Mouse (Mus musculus): Measurements from ENCODE around the gene Nudt6. TPM values are rescaled to one million over a fixed set of nuclear protein-coding genes. Genes with fewer than 3 reads are reported as not detected.

The Nudt6 gene
- polyA plus RNA-seq, 2 experiments: 5.9 to 7.2 TPM

GRCm38 (mm10) chr3:37418961-37419457 lies 1.0 kb downstream of the Nudt6 start:
- no peak for TF ChIP-seq POLR2A (IDR thresholded peaks at IDR 0.05; ENCODE audit: borderline replicate concordance, extremely low read depth, insufficient read depth, insufficient read length)
- Histone ChIP-seq H3K4me3 (replicated peaks; ENCODE audit: low read length) (peak overlapping the region; percentile 94), H3K4me1 (ENCODE audit: control insufficient read depth, insufficient read depth, low read length) (peaks cover 11% of the 10 kb centered on the region), H3K27me3 (ENCODE audit: control insufficient read depth, insufficient read depth, low read length) (no peaks in the 10 kb centered on the region), H3K9ac (ENCODE audit: low read depth, low read length, severe bottlenecking) (peak overlapping the region; percentile 82), H3K36me3 (ENCODE audit: control insufficient read depth, insufficient read depth, low read length) (no peaks in the 10 kb centered on the region), H3K4me2 (replicated peaks; ENCODE audit: low read depth, low read length, severe bottlenecking) (peak overlapping the region; percentile 83), H3K27ac (replicated peaks; ENCODE audit: low read depth, low read length) (peak overlapping the region; percentile 85), H3K9me3 (ENCODE audit: control insufficient read depth, low read length) (no peaks in the 10 kb centered on the region)
- under 1% methylated on average over 30 of the region's 30 CpGs for WGBS
- no peak; the same call in 1 of the 2 replicates for ATAC-seq (ENCODE audit: low FRiP score, low read depth)
- no peak for DNase-seq (ENCODE audit: low spot score)

- Histone ChIP-seq H3K4me2 (replicated peaks; ENCODE audit: low read depth, low read length, severe bottlenecking) (peak overlapping the region; percentile 83), H3K9me3 (ENCODE audit: control insufficient read depth, low read length) (no peaks in the 10 kb centered on the region), H3K4me1 (ENCODE audit: control insufficient read depth, insufficient read depth, low read length) (peaks cover 11% of the 10 kb centered on the region), H3K27ac (replicated peaks; ENCODE audit: low read depth, low read length) (no peak overlapping the region), H3K4me3 (replicated peaks; ENCODE audit: low read length) (peak overlapping the region; percentile 94), H3K27me3 (ENCODE audit: control insufficient read depth, insufficient read depth, low read length) (no peaks in the 10 kb centered on the region), H3K9ac (ENCODE audit: low read depth, low read length, severe bottlenecking) (peak overlapping the region; percentile 82), H3K36me3 (ENCODE audit: control insufficient read depth, insufficient read depth, low read length) (no peaks in the 10 kb centered on the region)
- ATAC-seq (ENCODE audit: low FRiP score, low read depth) (no peak), DNase-seq (ENCODE audit: low spot score) (no peak)
- WGBS: 77% methylated on average over 5 of the region's 5 CpGs
- TF ChIP-seq POLR2A (IDR thresholded peaks at IDR 0.05; ENCODE audit: borderline replicate concordance, extremely low read depth, insufficient read depth, insufficient read length): no peak
Measured at GRCm38 (mm10) chr3:37418341-37418740, 1.7 kb downstream of the Nudt6 start.

GRCm38 (mm10) chr3:37414413-37414960 lies 5.5 kb downstream of the Nudt6 start:
- H3K36me3 ChIP-seq (ENCODE audit: control insufficient read depth, insufficient read depth, low read length): no peaks in the 10 kb centered on the region; the same call in 1 of the 2 replicates
- H3K4me1 ChIP-seq (ENCODE audit: control insufficient read depth, insufficient read depth, low read length): peaks cover 6% of the 10 kb centered on the region
- H3K27me3 ChIP-seq (ENCODE audit: control insufficient read depth, insufficient read depth, low read length): no peaks in the 10 kb centered on the region
- H3K9ac ChIP-seq (ENCODE audit: low read depth, low read length, severe bottlenecking): no peak overlapping the region
- H3K4me2 ChIP-seq (replicated peaks; ENCODE audit: low read depth, low read length, severe bottlenecking): no peak overlapping the region
- no peak overlapping the region for H3K4me3 ChIP-seq (replicated peaks; ENCODE audit: low read length)
- no peak overlapping the region for H3K27ac ChIP-seq (replicated peaks; ENCODE audit: low read depth, low read length)
- 52% methylated on average over 14 of the region's 14 CpGs for WGBS
- DNase-seq (ENCODE audit: low spot score): peak; percentile 83
- H3K9me3 ChIP-seq (ENCODE audit: control insufficient read depth, low read length): no peaks in the 10 kb centered on the region
- no peak for ATAC-seq (ENCODE audit: low FRiP score, low read depth)
- no peak for TF ChIP-seq POLR2A (IDR thresholded peaks at IDR 0.05; ENCODE audit: borderline replicate concordance, extremely low read depth, insufficient read depth, insufficient read length)

GRCm38 (mm10) chr3:37413446-37413845 lies 6.6 kb downstream of the Nudt6 start:
- Histone ChIP-seq H3K9me3 (ENCODE audit: control insufficient read depth, low read length) (no peaks in the 10 kb centered on the region), H3K36me3 (ENCODE audit: control insufficient read depth, insufficient read depth, low read length) (no peaks in the 10 kb centered on the region; the same call in 1 of the 2 replicates), H3K27ac (replicated peaks; ENCODE audit: low read depth, low read length) (no peak overlapping the region), H3K4me1 (ENCODE audit: control insufficient read depth, insufficient read depth, low read length) (peaks cover 3% of the 10 kb centered on the region), H3K4me3 (replicated peaks; ENCODE audit: low read length) (no peak overlapping the region), H3K4me2 (replicated peaks; ENCODE audit: low read depth, low read length, severe bottlenecking) (no peak overlapping the region), H3K27me3 (ENCODE audit: control insufficient read depth, insufficient read depth, low read length) (no peaks in the 10 kb centered on the region), H3K9ac (ENCODE audit: low read depth, low read length, severe bottlenecking) (no peak overlapping the region)
- no peak for TF ChIP-seq POLR2A (IDR thresholded peaks at IDR 0.05; ENCODE audit: borderline replicate concordance, extremely low read depth, insufficient read depth, insufficient read length)
- WGBS: 90% methylated on average over 3 of the region's 3 CpGs
- no peak for DNase-seq (ENCODE audit: low spot score)
- ATAC-seq (ENCODE audit: low FRiP score, low read depth): no peak

- Histone ChIP-seq H3K4me2 (replicated peaks; ENCODE audit: low read depth, low read length, severe bottlenecking) (no peak overlapping the region), H3K9ac (ENCODE audit: low read depth, low read length, severe bottlenecking) (no peak overlapping the region), H3K9me3 (ENCODE audit: control insufficient read depth, low read length) (no peaks in the 10 kb centered on the region), H3K27ac (replicated peaks; ENCODE audit: low read depth, low read length) (no peak overlapping the region), H3K4me3 (replicated peaks; ENCODE audit: low read length) (no peak overlapping the region), H3K4me1 (ENCODE audit: control insufficient read depth, insufficient read depth, low read length) (0 out of 2 replicates have a peak, but pooled peaks cover 9% of the 10 kb centered on the region), H3K27me3 (ENCODE audit: control insufficient read depth, insufficient read depth, low read length) (no peaks in the 10 kb centered on the region), H3K36me3 (ENCODE audit: control insufficient read depth, insufficient read depth, low read length) (no peaks in the 10 kb centered on the region; the same call in 1 of the 2 replicates)
- no peak for DNase-seq (ENCODE audit: low spot score)
- no peak for TF ChIP-seq POLR2A (IDR thresholded peaks at IDR 0.05; ENCODE audit: borderline replicate concordance, extremely low read depth, insufficient read depth, insufficient read length)
- ATAC-seq (ENCODE audit: low FRiP score, low read depth): no peak
Measured at GRCm38 (mm10) chr3:37407598-37407997, 12.4 kb downstream of the Nudt6 start.

All from limb, embryonic 14.5 days (tissue).